Mouse (Mus musculus) spleen, adult 2 months (tissue): ENCODE measurements at regions not wholly inside any gene's neighbourhood (a gene's known extent, or its start where the extent isn't known, plus 50 kb on each side); places are given as distances from the start of the nearest gene placed in this dataset.

Experiments used
- CTCF ChIP-seq: fragments of 200-500 bp; IDR thresholded peaks from 2 replicates; pipeline ENCODE4 v1.5.1; 2011; ENCODE audit warnings: mild to moderate bottlenecking, inconsistent platforms; ENCODE audit not compliant: insufficient read depth, insufficient read length, insufficient replicate concordance; ENCODE audit errors: extremely low read depth
- POLR2A ChIP-seq: fragments of 200-500 bp; IDR thresholded peaks from 2 replicates; pipeline ENCODE4 v1.6.1; 2011; ENCODE audit warnings: low read depth, low read length, inconsistent platforms

DNA sequence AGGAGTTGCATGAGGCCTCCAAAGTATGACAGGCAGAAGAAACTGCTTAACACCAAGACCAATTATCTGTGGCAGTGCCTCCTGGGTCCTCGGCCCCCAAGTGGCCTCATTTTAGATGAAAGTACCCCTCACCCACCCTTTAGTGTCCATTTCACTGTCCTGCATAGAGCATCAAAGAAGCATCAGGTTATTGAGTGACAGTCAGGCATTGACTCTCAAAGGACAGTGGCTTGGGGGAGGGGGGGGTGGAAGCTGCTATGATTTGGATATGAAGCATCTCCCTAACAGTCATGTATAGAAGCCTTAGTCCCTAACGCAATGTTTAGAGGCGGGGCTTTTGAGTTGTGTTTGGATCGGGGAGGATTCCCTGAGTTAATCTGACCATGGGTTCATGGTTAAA, 458.7 kb downstream of the Fut8 start:
- TF ChIP-seq CTCF, result no peak
- no peak for TF ChIP-seq POLR2A
